Mouse (Mus musculus): ENCODE results near the gene Npas3. TPM values are rescaled to one million over a fixed set of nuclear protein-coding genes. Genes with fewer than 3 reads are reported as not detected.

Gene Npas3
- polyA plus RNA-seq, 1 experiment: 0.18 TPM

DNA sequence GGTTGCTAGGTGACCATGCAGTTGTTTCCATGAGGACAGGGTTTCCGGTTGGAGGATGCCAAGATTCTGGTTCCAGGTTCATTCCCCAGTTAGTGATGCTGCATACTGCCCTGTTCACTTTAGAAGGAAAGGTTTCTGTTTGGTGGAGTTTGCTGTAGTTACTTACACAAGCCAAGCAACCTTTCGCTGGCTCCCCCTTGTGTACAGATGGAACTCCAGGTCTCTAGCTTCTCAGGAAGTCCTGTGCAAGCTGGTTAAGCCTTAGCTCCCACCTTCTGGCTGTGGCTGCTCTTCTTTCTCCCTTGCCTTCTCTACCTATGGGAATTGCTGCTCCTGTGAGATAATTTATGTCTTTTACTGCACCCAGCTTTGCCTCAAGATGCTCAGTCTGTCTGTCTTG is 52.5 kb downstream of the Npas3 start:
- Histone ChIP-seq H3K27me3 (ENCODE audit: control insufficient read depth, insufficient read depth, insufficient read length) (no peaks in the 10 kb centered on the region), H3K79me2 (ENCODE audit: control insufficient read depth, insufficient read depth) (no peaks in the 10 kb centered on the region), H3ac (ENCODE audit: control insufficient read depth, insufficient read length) (no peak overlapping the region), H3K4me2 (ENCODE audit: low read depth) (no peak overlapping the region), H3K36me3 (ENCODE audit: control insufficient read depth, insufficient read depth) (no peaks in the 10 kb centered on the region), H3K4me3 (no peak overlapping the region)
- no peak for TF ChIP-seq E2F4 (IDR thresholded peaks at IDR 0.05; ENCODE audit: insufficient read depth)
- TF ChIP-seq POLR2A (IDR thresholded peaks at IDR 0.05; ENCODE audit: insufficient read length, low read depth): no peak
- no peak for TF ChIP-seq MAX (IDR thresholded peaks at IDR 0.05; ENCODE audit: low read depth)
- TF ChIP-seq POLR2AphosphoS2 (IDR thresholded peaks at IDR 0.05; ENCODE audit: insufficient read length, low read depth): no peak
- no peak for TF ChIP-seq SRF (IDR thresholded peaks at IDR 0.05; ENCODE audit: control insufficient read depth, insufficient read length, low read depth)
- no peak for TF ChIP-seq TCF12 (IDR thresholded peaks at IDR 0.05; ENCODE audit: insufficient read depth, poor library complexity, severe bottlenecking)
- TF ChIP-seq USF1 (IDR thresholded peaks at IDR 0.05; ENCODE audit: low read depth): no peak
- no peak for TF ChIP-seq MYOG (IDR thresholded peaks at IDR 0.05; ENCODE audit: control insufficient read depth in 1 of 3, insufficient read depth in 1 of 3, insufficient read length in 2 of 3, low read depth in 2 of 3)
- TF ChIP-seq REST (IDR thresholded peaks at IDR 0.05; ENCODE audit: insufficient read depth, insufficient read length): no peak
- TF ChIP-seq TCF3 (IDR thresholded peaks at IDR 0.05; ENCODE audit: insufficient read length, low read depth): no peak
- TF ChIP-seq MYOD1 (IDR thresholded peaks at IDR 0.05; ENCODE audit: control insufficient read depth in 1 of 3, insufficient read length in 2 of 3, low read depth in 2 of 3): no peak

DNA sequence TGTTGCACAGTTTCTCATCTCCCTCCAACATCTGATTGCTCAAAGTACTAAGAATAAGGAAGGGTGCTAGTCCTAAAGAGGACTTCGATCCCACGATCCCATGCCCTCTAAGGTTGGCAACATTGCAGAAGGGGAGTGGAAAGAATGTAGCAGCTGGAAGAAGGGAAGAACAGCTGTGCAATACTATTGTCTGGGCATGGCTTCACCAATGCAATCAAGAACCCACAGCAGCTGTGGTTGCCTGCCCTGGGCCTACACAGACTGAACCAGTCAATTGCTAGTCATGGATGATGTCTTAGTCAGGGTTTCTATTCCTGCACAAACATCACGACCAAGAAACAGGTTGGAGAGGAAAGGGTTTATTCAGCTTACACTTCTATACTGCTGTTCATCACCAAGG is 53.7 kb downstream of the Npas3 start:
- H3K36me3 ChIP-seq (ENCODE audit: control insufficient read depth, insufficient read depth): no peaks in the 10 kb centered on the region
- H3K4me2 ChIP-seq (ENCODE audit: low read depth): no peak overlapping the region
- no peaks in the 10 kb centered on the region for H3K79me2 ChIP-seq (ENCODE audit: control insufficient read depth, insufficient read depth)
- TF ChIP-seq CEBPB (IDR thresholded peaks at IDR 0.05; ENCODE audit: insufficient read depth, poor library complexity, severe bottlenecking): peak; percentile 46; the same call in 1 of the 2 replicates
- peak; percentile 31 to 94 (median 93) for TF ChIP-seq MYOD1 (IDR thresholded peaks at IDR 0.05; ENCODE audit: control insufficient read depth in 1 of 3, insufficient read length in 2 of 3, low read depth in 2 of 3)
- TF ChIP-seq MYOG (IDR thresholded peaks at IDR 0.05; ENCODE audit: control insufficient read depth in 1 of 3, insufficient read depth in 1 of 3, insufficient read length in 2 of 3, low read depth in 2 of 3): peak; percentile 49 to 86 (median 78)
- TF ChIP-seq SRF (IDR thresholded peaks at IDR 0.05; ENCODE audit: control insufficient read depth, insufficient read length, low read depth): no peak
- peak; percentile 71 for TF ChIP-seq TCF3 (IDR thresholded peaks at IDR 0.05; ENCODE audit: insufficient read length, low read depth)
- TF ChIP-seq REST (IDR thresholded peaks at IDR 0.05; ENCODE audit: insufficient read depth, insufficient read length): no peak
- TF ChIP-seq TCF12 (IDR thresholded peaks at IDR 0.05; ENCODE audit: insufficient read depth, poor library complexity, severe bottlenecking): peak; percentile 74
- H3ac ChIP-seq (ENCODE audit: control insufficient read depth, insufficient read length): no peak overlapping the region
- H3K4me3 ChIP-seq: no peak overlapping the region
- no peaks in the 10 kb centered on the region for H3K27me3 ChIP-seq (ENCODE audit: control insufficient read depth, insufficient read depth, insufficient read length)

DNA sequence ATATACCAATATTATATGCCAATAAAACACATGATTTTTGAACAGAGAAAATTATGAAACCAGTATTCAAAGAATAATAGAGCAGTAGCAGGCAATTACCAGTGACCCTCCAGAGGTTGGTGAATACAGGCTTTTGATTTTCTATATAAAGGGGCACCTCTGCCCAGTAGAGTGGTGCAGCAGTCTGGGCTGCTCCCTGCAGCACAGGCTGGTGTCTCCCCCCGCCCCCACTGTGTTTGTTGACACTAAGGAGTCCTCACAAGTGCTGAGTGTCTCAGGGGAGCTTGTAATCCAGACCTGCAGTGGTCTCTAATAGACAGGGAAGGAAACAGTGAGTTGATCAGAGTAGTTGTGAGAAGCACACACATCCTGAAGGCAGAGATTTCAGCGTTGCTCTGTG is 68.2 kb downstream of the Npas3 start:
- Histone ChIP-seq H3K27me3 (ENCODE audit: control insufficient read depth, insufficient read depth, insufficient read length) (no peaks in the 10 kb centered on the region), H3K4me3 (no peak overlapping the region), H3ac (ENCODE audit: control insufficient read depth, insufficient read length) (no peak overlapping the region), H3K36me3 (ENCODE audit: control insufficient read depth, insufficient read depth) (no peaks in the 10 kb centered on the region), H3K79me2 (ENCODE audit: control insufficient read depth, insufficient read depth) (no peaks in the 10 kb centered on the region), H3K4me2 (ENCODE audit: low read depth) (no peak overlapping the region)
- no peak for TF ChIP-seq POLR2AphosphoS2 (IDR thresholded peaks at IDR 0.05; ENCODE audit: insufficient read length, low read depth)
- no peak for TF ChIP-seq SRF (IDR thresholded peaks at IDR 0.05; ENCODE audit: control insufficient read depth, insufficient read length, low read depth)
- TF ChIP-seq REST (IDR thresholded peaks at IDR 0.05; ENCODE audit: insufficient read depth, insufficient read length): no peak

DNA sequence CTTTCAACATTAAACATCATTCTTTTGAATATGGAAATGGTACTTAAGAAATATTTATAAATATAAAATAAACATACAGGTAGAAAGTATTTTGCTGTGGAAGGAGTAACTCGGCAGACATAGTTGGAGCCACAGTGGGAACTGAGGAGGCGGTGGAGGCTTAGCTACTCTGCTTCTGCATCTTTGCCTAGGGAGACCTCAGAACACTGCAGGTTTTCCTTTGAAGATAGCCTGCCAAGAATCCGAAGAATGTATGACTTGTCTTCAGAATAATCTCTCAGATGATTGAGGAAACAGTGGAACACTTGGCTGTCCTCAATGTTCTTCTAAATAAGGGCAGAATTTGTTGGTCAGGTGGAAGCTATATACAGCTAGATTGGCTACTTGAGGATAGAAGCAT is 69.3 kb downstream of the Npas3 start:
- TF ChIP-seq TCF12 (IDR thresholded peaks at IDR 0.05; ENCODE audit: insufficient read depth, poor library complexity, severe bottlenecking): no peak
- no peak for TF ChIP-seq TCF3 (IDR thresholded peaks at IDR 0.05; ENCODE audit: insufficient read length, low read depth)
- TF ChIP-seq E2F4 (IDR thresholded peaks at IDR 0.05; ENCODE audit: insufficient read depth): no peak
- no peak for TF ChIP-seq REST (IDR thresholded peaks at IDR 0.05; ENCODE audit: insufficient read depth, insufficient read length)
- no peak for TF ChIP-seq USF1 (IDR thresholded peaks at IDR 0.05; ENCODE audit: low read depth)
- TF ChIP-seq CEBPB (IDR thresholded peaks at IDR 0.05; ENCODE audit: insufficient read depth, poor library complexity, severe bottlenecking): no peak
- H3ac ChIP-seq (ENCODE audit: control insufficient read depth, insufficient read length): no peak overlapping the region
- H3K27me3 ChIP-seq (ENCODE audit: control insufficient read depth, insufficient read depth, insufficient read length): no peaks in the 10 kb centered on the region
- H3K36me3 ChIP-seq (ENCODE audit: control insufficient read depth, insufficient read depth): no peaks in the 10 kb centered on the region
- no peak overlapping the region for H3K4me3 ChIP-seq
- H3K79me2 ChIP-seq (ENCODE audit: control insufficient read depth, insufficient read depth): no peaks in the 10 kb centered on the region
- H3K4me2 ChIP-seq (ENCODE audit: low read depth): no peak overlapping the region

DNA sequence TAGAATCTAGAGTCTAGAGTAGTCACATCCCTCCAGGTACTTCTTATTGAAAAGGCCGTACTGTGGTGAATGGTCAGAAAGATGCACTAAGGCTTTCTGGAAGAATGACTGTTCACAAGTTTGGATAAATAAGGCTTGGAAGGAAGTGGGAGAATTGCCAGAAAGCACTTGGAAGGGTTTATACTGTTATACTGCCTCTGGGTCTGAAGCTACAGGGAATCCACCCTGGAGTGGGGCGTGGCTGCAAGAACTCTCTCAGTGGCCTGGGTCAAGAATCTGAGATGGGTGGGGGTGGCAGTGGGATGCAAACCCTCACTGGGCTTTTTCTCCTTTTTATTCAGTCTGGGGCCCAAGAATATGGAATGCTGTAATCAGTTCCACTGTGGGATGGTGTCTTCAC is 72.0 kb downstream of the Npas3 start:
- TF ChIP-seq REST (IDR thresholded peaks at IDR 0.05; ENCODE audit: insufficient read depth, insufficient read length): no peak
- no peak for TF ChIP-seq USF1 (IDR thresholded peaks at IDR 0.05; ENCODE audit: low read depth)
- TF ChIP-seq MYOG (IDR thresholded peaks at IDR 0.05; ENCODE audit: control insufficient read depth in 1 of 3, insufficient read depth in 1 of 3, insufficient read length in 2 of 3, low read depth in 2 of 3): no peak
- no peak for TF ChIP-seq CEBPB (IDR thresholded peaks at IDR 0.05; ENCODE audit: insufficient read depth, poor library complexity, severe bottlenecking)
- no peak for TF ChIP-seq MAX (IDR thresholded peaks at IDR 0.05; ENCODE audit: low read depth)
- no peak for TF ChIP-seq POLR2A (IDR thresholded peaks at IDR 0.05; ENCODE audit: insufficient read length, low read depth)
- TF ChIP-seq MYOD1 (IDR thresholded peaks at IDR 0.05; ENCODE audit: control insufficient read depth in 1 of 3, insufficient read length in 2 of 3, low read depth in 2 of 3): no peak
- no peak for TF ChIP-seq TCF12 (IDR thresholded peaks at IDR 0.05; ENCODE audit: insufficient read depth, poor library complexity, severe bottlenecking)
- no peak for TF ChIP-seq SRF (IDR thresholded peaks at IDR 0.05; ENCODE audit: control insufficient read depth, insufficient read length, low read depth)
- no peak for TF ChIP-seq POLR2AphosphoS2 (IDR thresholded peaks at IDR 0.05; ENCODE audit: insufficient read length, low read depth)
- no peak for TF ChIP-seq TCF3 (IDR thresholded peaks at IDR 0.05; ENCODE audit: insufficient read length, low read depth)
- TF ChIP-seq E2F4 (IDR thresholded peaks at IDR 0.05; ENCODE audit: insufficient read depth): no peak
- Histone ChIP-seq H3K36me3 (ENCODE audit: control insufficient read depth, insufficient read depth) (no peaks in the 10 kb centered on the region), H3K79me2 (ENCODE audit: control insufficient read depth, insufficient read depth) (no peaks in the 10 kb centered on the region), H3K27me3 (ENCODE audit: control insufficient read depth, insufficient read depth, insufficient read length) (no peaks in the 10 kb centered on the region), H3K4me2 (ENCODE audit: low read depth) (no peak overlapping the region), H3K4me3 (no peak overlapping the region), H3ac (ENCODE audit: control insufficient read depth, insufficient read length) (no peak overlapping the region)
